Mouse (Mus musculus): ENCODE data around the gene Cytip.

- no peak for TF ChIP-seq CTCF (IDR thresholded peaks at IDR 0.05; ENCODE audit: low read depth)
- TF ChIP-seq EP300 (IDR thresholded peaks at IDR 0.05; ENCODE audit: low read depth): no peak
These were observed 35.5 kb downstream of the Cytip start for GRCm38 (mm10) chr2:58159880-58160279.

All from liver, embryonic 14.5 days (tissue).